Mouse (Mus musculus) liver, adult 2 months (tissue): ENCODE measurements at regions not wholly inside any gene's neighbourhood (a gene's known extent, or its start where the extent isn't known, plus 50 kb on each side); places are given as distances from the start of the nearest gene placed in this dataset.

Source experiments
- CTCF ChIP-seq: fragments of 200-500 bp; IDR thresholded peaks from 2 replicates; pipeline ENCODE4 v1.5.1; 2011; ENCODE audit warnings: low read depth, low read length, control low read depth
- POLR2A ChIP-seq: fragments of 200-500 bp; IDR thresholded peaks from 2 replicates; pipeline ENCODE4 v1.6.1; 2011; ENCODE audit warnings: low read length, control low read depth; ENCODE audit not compliant: insufficient read depth; ENCODE audit errors: extremely low read depth

- TF ChIP-seq POLR2A = no peak
- TF ChIP-seq CTCF = no peak
Measured at GRCm38 (mm10) chr1:159444093-159444492, 79.5 kb upstream of the Tnr start.
